In genomic region chr15:101599123-101599522, GRCm38 (mm10) we compare ENCODE assay signal across 1 mouse cellular context.
TF ChIP-seq lines count a peak whose summit lies in the region.

No protein-coding gene starts in this region.

TF ChIP-seq in MEL, 35 proteins besides CTCF, POLR2A, EP300 and RAD21:
- TF ChIP-seq POLR2AphosphoS5 (IDR thresholded peaks at IDR 0.05; ENCODE audit: borderline replicate concordance, low read depth, low read length) (no peak), TAL1 (IDR thresholded peaks at IDR 0.05; ENCODE audit: low read length) (no peak), KAT2A (conservative IDR thresholded peaks at IDR 0.05; ENCODE audit: low read depth, low read length) (no peak), ZKSCAN1 (IDR thresholded peaks at IDR 0.05; ENCODE audit: low read depth, low read length) (no peak), ZC3H11A (IDR thresholded peaks at IDR 0.05; ENCODE audit: low read depth, low read length) (no peak), MXI1 (IDR thresholded peaks at IDR 0.05; ENCODE audit: low read depth, low read length) (no peak), HCFC1 (IDR thresholded peaks at IDR 0.05; ENCODE audit: low read depth, low read length) (no peak), E2F4 (IDR thresholded peaks at IDR 0.05; ENCODE audit: borderline replicate concordance, low read depth, low read length) (no peak), MYB (IDR thresholded peaks at IDR 0.05; ENCODE audit: low read depth, low read length) (no peak), JUND (IDR thresholded peaks at IDR 0.05; ENCODE audit: low read depth, low read length) (no peak)
